Mouse (Mus musculus): ENCODE data around the gene Gata1. TPM values are rescaled to one million over a fixed set of nuclear protein-coding genes. Genes with fewer than 3 reads are reported as not detected.

Gata1 gene
- polyA plus RNA-seq, 1 experiment from 2014 or later: 5.2 TPM

DNA sequence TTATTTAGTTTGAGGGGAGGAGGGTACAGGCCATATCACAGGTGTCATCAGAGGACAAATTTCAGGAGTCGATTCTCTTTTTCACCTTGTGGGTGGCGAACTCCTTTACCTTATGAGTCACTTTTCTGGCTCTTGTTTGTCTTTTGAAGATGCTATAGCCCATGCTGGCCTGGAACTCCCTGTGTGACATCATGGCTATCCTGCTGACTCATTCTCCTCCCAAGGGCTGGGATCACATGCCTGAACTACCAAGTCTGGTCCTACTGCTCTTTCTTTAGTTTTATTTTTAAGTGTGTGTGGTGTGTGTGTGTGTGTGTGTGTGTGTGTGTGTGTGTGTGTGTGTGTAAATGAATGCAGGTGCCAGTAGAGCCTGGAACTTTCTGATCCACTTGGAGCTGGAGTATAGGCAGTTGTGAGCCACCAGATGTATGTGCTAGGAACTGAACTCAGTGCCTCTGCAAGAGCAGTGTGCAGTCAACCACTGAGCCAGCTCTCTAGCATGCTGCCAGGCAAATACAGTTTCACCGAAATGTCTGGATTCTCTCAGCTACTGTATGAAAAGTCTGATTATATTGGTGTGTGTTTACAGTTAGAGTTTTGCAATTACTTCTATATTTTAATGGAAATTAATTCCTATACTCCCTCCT is 22.8 kb upstream of the Gata1 start:
- WGBS: 83% methylated on average over 3 of the region's 3 CpGs
- H3K9me3 ChIP-seq: 0 out of 2 replicates have a peak, but pooled peaks cover 2% of the 10 kb centered on the region
- DNase-seq (ENCODE audit: low spot score): no peak
- no peaks in the 10 kb centered on the region for H3K4me1 ChIP-seq
- H3K36me3 ChIP-seq (replicated peaks): no peaks in the 10 kb centered on the region
- no peak overlapping the region for H3K27ac ChIP-seq (replicated peaks)
- H3K27me3 ChIP-seq (replicated peaks; ENCODE audit: low read depth, poor library complexity, severe bottlenecking): no peaks in the 10 kb centered on the region
- no peak overlapping the region for H3K4me3 ChIP-seq

DNA sequence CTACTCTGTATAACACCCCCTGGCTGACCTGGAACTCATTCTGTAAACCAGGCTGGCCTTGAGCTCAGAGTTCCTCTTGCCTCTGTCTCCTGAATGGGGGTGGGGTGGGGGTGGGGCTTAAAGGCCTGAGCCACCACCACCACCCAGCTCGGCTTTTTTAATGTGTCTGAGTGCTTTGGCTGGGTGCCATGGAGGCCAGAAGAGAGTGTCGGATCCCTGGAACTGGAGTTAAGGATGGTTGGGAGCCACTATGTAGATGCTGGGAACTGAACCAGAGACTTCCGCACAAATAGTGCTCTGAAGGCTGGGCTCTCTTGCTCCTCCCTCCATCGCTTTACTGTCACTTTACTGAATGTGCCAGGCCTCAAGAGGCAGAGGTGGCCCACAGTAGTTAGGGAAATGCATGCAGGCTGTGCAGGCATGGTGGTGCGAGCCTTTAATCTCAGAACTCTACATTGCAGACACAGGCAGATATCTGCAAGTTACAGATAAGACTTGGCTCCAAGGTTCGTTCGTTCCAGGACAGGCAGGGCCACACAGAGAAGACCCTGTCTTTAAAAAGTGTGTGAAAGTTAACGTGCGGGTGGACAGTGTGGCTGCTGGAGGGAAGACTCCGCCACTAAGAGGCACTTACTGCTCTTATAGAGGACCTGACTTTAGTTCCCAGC is 15.3 kb upstream of the Gata1 start:
- H3K27ac ChIP-seq (replicated peaks): no peak overlapping the region

DNA sequence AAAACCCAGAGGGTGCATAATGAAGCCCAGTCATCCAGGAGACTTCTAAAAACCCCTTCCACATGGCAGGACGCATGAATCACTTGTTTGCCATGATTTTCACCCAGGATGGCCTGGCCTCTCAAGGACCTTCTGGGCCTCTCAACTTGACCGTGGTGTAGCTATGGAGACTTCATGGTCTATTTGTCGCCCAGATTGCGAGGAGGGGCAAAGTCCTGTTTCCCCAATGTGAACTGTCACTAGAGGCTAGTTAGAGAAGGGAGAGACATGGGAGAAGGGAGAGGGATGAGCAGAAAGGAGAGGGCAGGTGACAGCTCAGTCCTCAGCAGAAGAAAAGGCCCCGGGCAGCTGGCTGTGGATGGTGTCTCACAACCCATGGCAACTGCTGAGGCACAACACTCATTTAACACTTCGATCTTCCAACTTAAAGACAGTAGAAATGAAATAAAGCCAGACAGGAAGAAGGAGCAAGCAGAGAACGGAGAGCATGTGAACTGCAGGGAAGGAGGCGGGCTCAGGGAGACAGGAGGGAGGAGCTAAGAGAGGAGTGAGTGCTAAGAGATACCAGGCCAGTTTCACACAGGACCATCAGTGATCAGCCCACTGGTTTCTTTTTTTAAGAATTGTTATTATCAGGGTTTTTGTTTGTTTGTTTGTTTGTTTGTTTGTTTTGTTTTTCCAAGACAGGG is 14.7 kb upstream of the Gata1 start:
- Histone ChIP-seq H3K36me3 (replicated peaks) (no peaks in the 10 kb centered on the region), H3K4me3 (no peak overlapping the region), H3K4me1 (no peaks in the 10 kb centered on the region), H3K27me3 (replicated peaks; ENCODE audit: low read depth, poor library complexity, severe bottlenecking) (no peaks in the 10 kb centered on the region), H3K27ac (replicated peaks) (no peak overlapping the region), H3K9me3 (0 out of 2 replicates have a peak, but pooled peaks cover 4% of the 10 kb centered on the region)
- WGBS: 63% methylated on average over 8 of the region's 8 CpGs
- no peak for DNase-seq (ENCODE audit: low spot score)

More for the DNA sequence above, 15.3 kb upstream of the Gata1 start:
- no peak overlapping the region for H3K4me3 ChIP-seq
- no peak for DNase-seq (ENCODE audit: low spot score)
- H3K27me3 ChIP-seq (replicated peaks; ENCODE audit: low read depth, poor library complexity, severe bottlenecking): no peaks in the 10 kb centered on the region
- 79% methylated on average over 10 of the region's 10 CpGs for WGBS
- no peaks in the 10 kb centered on the region for H3K4me1 ChIP-seq
- 0 out of 2 replicates have a peak, but pooled peaks cover 4% of the 10 kb centered on the region for H3K9me3 ChIP-seq
- H3K36me3 ChIP-seq (replicated peaks): no peaks in the 10 kb centered on the region

DNA sequence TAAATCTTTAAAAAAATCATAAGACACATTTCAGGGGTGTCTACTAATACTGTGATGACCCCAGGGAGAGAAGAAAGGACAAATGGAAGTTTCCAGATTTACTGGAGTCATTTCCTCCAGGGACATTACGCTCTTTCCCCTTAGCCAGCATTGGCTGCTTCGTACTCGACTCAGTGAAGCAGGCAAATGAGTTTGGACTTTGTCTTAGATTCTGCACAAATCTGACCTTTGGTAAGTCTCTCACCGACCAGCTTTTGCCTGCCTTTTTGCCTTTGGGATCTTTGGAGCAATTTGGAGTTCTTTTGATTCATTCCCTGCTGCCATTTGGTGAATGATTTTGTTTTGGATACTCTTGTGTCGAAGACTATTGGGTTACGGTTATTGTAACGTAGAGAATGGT is 3.5 kb upstream of the Gata1 start:
- H3K4me1 ChIP-seq: no peaks in the 10 kb centered on the region
- WGBS: 90% methylated on average over 7 of the region's 7 CpGs
- no peak overlapping the region for H3K27ac ChIP-seq (replicated peaks)
- no peaks in the 10 kb centered on the region; the same call in 1 of the 2 replicates for H3K9me3 ChIP-seq
- H3K4me3 ChIP-seq: no peak overlapping the region
- no peaks in the 10 kb centered on the region for H3K27me3 ChIP-seq (replicated peaks; ENCODE audit: low read depth, poor library complexity, severe bottlenecking)
- no peaks in the 10 kb centered on the region for H3K36me3 ChIP-seq (replicated peaks)
- DNase-seq (ENCODE audit: low spot score): no peak

DNA sequence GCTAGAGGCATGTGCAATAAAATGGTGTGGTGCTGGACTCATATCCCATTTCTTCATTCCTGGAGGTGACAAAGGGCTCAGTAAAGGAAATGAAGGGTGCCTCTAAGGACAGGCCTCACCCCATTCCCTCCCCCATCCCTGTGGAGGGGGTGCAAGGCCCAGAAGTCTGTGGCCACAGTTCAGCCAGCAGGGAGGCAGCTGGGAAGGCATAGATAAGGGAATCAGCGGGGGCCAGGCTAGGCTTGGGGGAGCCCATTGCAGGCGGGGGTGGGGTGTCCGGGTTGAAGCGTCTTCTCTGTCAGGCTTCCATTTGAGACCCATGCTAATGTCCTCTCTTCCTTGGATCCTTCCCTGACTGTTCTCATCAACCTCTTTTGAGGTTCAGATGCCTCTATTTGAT is 6.6 kb downstream of the Gata1 start:
- H3K36me3 ChIP-seq (replicated peaks): no peaks in the 10 kb centered on the region
- no peak for DNase-seq (ENCODE audit: low spot score)
- 0 out of 2 replicates have a peak, but pooled peaks cover 2% of the 10 kb centered on the region for H3K9me3 ChIP-seq
- no peaks in the 10 kb centered on the region for H3K4me1 ChIP-seq
- WGBS: 58% methylated on average over 4 of the region's 4 CpGs
- H3K27ac ChIP-seq (replicated peaks): no peak overlapping the region
- no peak overlapping the region for H3K4me3 ChIP-seq
- H3K27me3 ChIP-seq (replicated peaks; ENCODE audit: low read depth, poor library complexity, severe bottlenecking): no peaks in the 10 kb centered on the region

DNA sequence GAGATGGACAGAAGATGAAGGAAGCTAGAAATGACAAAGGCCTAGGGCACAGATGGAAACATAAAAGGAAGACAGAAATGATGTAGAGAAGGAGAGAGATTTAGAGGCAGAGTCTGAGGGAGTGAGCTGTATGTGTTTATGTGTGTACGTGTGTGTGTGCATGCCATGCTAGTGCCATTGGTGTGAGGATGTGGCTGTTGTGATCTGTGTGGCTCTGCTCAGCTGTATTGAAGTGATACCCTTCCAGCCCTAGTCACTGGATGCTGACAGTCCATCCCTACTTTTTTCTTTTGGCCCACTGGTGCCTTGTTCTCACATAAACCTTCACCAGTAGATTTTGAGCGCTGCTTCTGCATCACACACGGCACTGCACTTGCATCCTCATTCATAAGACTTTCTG is 9.0 kb downstream of the Gata1 start:
- no peak for DNase-seq (ENCODE audit: low spot score)
- Histone ChIP-seq H3K4me1 (no peaks in the 10 kb centered on the region), H3K27me3 (replicated peaks; ENCODE audit: low read depth, poor library complexity, severe bottlenecking) (no peaks in the 10 kb centered on the region), H3K4me3 (no peak overlapping the region), H3K36me3 (replicated peaks) (no peaks in the 10 kb centered on the region), H3K27ac (replicated peaks) (no peak overlapping the region), H3K9me3 (0 out of 2 replicates have a peak, but pooled peaks cover 5% of the 10 kb centered on the region)
- WGBS: 88% methylated on average over 3 of the region's 3 CpGs

DNA sequence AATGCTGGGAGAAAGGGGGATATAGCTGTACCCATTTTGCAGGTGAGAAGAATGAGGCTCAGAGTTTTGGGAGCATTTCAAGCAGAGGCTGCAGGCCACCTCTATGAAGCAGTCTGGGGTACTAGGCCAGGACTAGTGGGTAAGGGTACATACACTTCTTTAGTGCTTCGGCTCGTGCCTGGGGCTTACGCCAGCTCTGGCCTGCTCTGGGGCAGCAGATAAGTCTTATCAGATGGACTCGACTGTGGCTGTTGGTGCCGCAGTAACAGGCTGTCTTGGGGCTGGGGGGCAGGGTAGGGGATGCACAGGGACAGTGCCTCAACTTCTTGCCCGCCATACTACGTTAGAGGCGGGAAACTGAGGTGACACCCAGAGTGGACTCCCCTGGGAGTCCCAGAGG is 9.6 kb downstream of the Gata1 start:
- WGBS: 85% methylated on average over 8 of the region's 8 CpGs

DNA sequence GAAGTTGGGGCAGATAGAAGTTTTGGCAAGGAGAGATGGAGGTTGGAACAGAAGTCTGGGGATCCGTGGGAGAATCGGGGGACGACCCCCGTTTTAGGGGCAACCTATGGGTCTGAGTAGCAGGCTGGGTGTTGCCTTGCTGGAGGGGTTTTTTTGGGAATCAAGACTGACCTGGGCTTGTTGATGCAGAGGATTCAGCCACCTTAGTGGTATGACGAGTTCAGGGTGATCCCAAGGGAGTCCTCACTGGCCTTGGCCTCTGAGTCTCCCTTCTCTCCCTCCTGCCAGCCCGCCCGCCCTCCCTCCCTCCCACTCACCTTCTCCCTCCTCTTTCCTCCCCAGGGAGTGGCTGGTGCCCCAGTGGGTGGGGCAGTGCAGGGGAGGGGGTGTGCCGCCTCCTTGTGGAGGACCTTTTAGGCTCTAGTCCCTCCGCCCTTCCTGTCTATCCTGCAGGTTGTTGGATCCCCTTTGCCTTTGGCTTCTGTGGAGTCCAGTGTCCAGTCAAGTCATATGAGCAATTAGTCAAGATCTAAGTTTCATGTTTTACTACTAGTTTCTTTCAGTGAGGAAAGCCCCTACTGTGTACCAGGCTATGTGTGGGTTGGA is 10.2 kb downstream of the Gata1 start:
- no peak for DNase-seq (ENCODE audit: low spot score)
- H3K9me3 ChIP-seq: 0 out of 2 replicates have a peak, but pooled peaks cover 5% of the 10 kb centered on the region
- no peaks in the 10 kb centered on the region for H3K36me3 ChIP-seq (replicated peaks)
- H3K27me3 ChIP-seq (replicated peaks; ENCODE audit: low read depth, poor library complexity, severe bottlenecking): no peaks in the 10 kb centered on the region
- no peaks in the 10 kb centered on the region for H3K4me1 ChIP-seq
- no peak overlapping the region for H3K27ac ChIP-seq (replicated peaks)
- H3K4me3 ChIP-seq: no peak overlapping the region
- 72% methylated on average over 9 of the region's 9 CpGs for WGBS

More for the DNA sequence above, 9.6 kb downstream of the Gata1 start:
- Histone ChIP-seq H3K4me1 (no peaks in the 10 kb centered on the region), H3K27ac (replicated peaks) (no peak overlapping the region), H3K36me3 (replicated peaks) (no peaks in the 10 kb centered on the region), H3K9me3 (0 out of 2 replicates have a peak, but pooled peaks cover 5% of the 10 kb centered on the region), H3K27me3 (replicated peaks; ENCODE audit: low read depth, poor library complexity, severe bottlenecking) (no peaks in the 10 kb centered on the region), H3K4me3 (no peak overlapping the region)
- no peak for DNase-seq (ENCODE audit: low spot score)

DNA sequence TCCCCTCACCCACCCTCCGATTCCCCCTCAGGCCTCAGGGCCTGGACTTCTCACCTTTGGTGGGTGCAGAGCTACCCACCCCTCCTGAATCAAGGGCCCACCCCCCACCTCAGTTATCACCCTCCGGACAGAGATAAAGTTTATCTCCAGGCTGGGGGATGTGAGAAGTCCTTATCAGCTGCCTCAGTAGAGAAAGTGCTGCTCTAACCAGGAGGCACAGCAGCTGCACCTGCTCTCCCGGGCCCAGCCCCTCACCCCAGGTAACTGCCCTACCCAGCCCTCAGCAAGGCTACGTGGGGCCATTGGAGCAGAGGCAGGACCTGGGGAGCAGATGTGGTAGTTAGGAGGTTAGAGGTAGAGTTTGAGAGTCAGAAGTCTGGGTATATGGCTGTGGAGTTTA is 11.7 kb downstream of the Gata1 start:
- no peaks in the 10 kb centered on the region for H3K36me3 ChIP-seq (replicated peaks)
- DNase-seq (ENCODE audit: low spot score): no peak
- no peaks in the 10 kb centered on the region for H3K27me3 ChIP-seq (replicated peaks; ENCODE audit: low read depth, poor library complexity, severe bottlenecking)
- no peak overlapping the region for H3K4me3 ChIP-seq
- H3K9me3 ChIP-seq: 0 out of 2 replicates have a peak, but pooled peaks cover 3% of the 10 kb centered on the region
- 69% methylated on average over 4 of the region's 4 CpGs for WGBS
- no peak overlapping the region for H3K27ac ChIP-seq (replicated peaks)
- no peaks in the 10 kb centered on the region for H3K4me1 ChIP-seq

DNA sequence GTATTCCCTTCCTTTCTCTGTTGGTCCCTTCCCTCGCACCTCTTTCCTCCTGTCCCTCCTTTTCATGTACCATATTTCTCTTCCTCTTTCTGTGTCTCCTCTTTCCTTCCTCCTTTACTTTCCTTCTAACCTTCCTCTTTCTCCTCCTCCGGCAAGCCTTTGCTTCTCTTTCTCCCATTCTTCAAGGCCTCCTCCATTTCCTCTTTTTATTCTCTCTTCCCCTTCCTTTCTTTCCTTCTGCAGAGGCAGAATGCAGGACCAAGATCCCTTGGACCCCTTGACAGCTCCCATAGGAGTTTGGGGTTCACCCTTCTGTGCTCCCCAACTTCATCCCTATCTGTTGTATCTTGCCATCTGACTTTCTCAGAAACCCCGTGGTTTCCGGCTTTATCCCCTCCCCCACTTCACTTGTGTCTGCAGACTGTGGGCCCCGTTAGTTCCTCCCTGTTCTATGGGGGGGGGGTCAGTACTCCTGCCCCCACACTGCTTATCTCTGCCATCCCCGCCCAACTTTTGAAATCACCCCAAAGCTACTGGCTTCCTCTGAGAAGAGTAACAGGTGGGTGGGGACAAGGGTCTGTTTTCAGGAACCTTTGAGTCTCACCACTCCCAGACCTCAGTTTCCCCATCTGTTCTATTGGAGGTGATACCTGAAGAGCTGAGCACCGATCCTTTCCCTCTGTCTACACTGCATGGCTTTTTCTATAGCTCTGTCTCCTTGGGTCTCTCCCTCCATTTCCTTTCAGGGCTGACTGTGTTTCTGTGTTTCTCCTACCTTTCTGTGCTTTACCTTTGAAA is 13.8 kb downstream of the Gata1 start:
- Histone ChIP-seq H3K4me1 (no peaks in the 10 kb centered on the region), H3K9me3 (0 out of 2 replicates have a peak, but pooled peaks cover 3% of the 10 kb centered on the region), H3K4me3 (no peak overlapping the region), H3K27me3 (replicated peaks; ENCODE audit: low read depth, poor library complexity, severe bottlenecking) (no peaks in the 10 kb centered on the region), H3K36me3 (replicated peaks) (no peaks in the 10 kb centered on the region), H3K27ac (replicated peaks) (no peak overlapping the region)
- DNase-seq (ENCODE audit: low spot score): no peak
- 80% methylated on average over 7 of the region's 7 CpGs for WGBS

DNA sequence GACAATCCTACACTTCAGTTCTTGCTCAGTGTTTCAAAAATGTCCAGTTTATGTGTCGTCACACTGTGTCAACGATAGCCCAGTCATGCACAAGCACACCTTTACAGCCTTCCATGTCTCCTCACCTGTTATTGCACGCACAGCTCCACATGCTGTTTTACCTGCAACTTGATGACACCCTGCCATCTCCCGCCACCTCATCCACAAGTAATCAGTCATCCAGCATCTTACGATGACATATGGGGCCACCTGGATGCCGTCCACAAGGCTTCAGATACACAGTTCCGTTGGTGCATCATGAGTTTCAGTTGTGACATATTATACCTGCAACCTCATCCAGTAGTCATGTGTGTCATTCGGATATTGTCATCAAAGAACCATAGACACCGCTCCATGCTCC is 19.0 kb downstream of the Gata1 start:
- Histone ChIP-seq H3K4me3 (no peak overlapping the region), H3K27me3 (replicated peaks; ENCODE audit: low read depth, poor library complexity, severe bottlenecking) (no peaks in the 10 kb centered on the region), H3K36me3 (replicated peaks) (no peaks in the 10 kb centered on the region), H3K9me3 (no peaks in the 10 kb centered on the region), H3K27ac (replicated peaks) (no peak overlapping the region), H3K4me1 (no peaks in the 10 kb centered on the region)
- WGBS: 93% methylated on average over 9 of the region's 9 CpGs
- DNase-seq (ENCODE audit: low spot score): no peak

DNA sequence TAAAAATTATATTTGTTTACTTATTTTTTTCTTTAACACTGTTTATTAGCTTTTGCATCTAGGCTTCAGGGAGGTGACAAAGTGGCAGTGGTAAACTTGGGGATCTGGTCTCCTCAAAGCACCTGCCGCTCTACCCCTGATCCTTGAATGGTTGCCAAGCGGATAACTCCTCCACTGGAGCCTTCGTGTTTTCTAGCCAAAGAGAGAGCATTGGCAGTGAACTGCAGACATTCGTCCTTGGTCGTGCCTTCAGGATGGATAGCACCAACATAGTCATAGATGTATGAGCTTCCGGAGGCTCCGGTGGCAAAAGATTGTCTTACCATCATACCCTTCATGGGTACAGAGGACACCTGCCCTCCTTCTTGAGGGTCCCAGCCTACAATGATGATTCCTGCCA is 27.8 kb downstream of the Gata1 start:
- Histone ChIP-seq H3K4me3 (no peak overlapping the region), H3K9me3 (0 out of 2 replicates have a peak, but pooled peaks cover 4% of the 10 kb centered on the region), H3K4me1 (peaks cover 5% of the 10 kb centered on the region), H3K27me3 (replicated peaks; ENCODE audit: low read depth, poor library complexity, severe bottlenecking) (no peaks in the 10 kb centered on the region), H3K36me3 (replicated peaks) (no peaks in the 10 kb centered on the region), H3K27ac (replicated peaks) (no peak overlapping the region)
- no peak for DNase-seq (ENCODE audit: low spot score)
- 95% methylated on average over 7 of the region's 7 CpGs for WGBS
